Comparison of ENCODE assay signal across 10 mouse cellular contexts in genomic region chr1:153016465-153017163, GRCm38 (mm10).
A peak's percentile ranks its signal among the peaks of the same experiment; 100 is the strongest.
DNase-seq lines count a peak whose midpoint lies in the region; ATAC-seq lines count a peak whose summit lies in the region.
"Had no signal": no experiment of that assay in that cellular context is flagged by ENCODE, and none has a peak within 500 bp of the region (broad histone marks: within the 10 kb centered on the region; RNA-seq: fewer than 3 reads in every experiment).

No protein-coding gene starts in this region.

- DNase-seq in heart, postnatal 10 days = peak; percentile 35 to 41
- no peak for DNase-seq in heart, adult 9 months (ENCODE audit: low spot score in 2 of 2)
- no peak for DNase-seq in neural tube, embryonic 10.5 days (ENCODE audit: extremely low spot score, low spot score)
- DNase-seq in thymus, postnatal 14 days = no peak

- peak overlapping the region; percentile 43 for H3K27ac ChIP-seq in neural tube, embryonic 13.5 days (replicated peaks)
- peak overlapping the region; percentile 60; the same call in 1 of the 2 replicates for H3K27ac ChIP-seq in hindbrain, embryonic 12.5 days
- H3K27ac ChIP-seq: heart, embryonic 15.5 days had no signal

- no peaks in the 10 kb centered on the region for H3K9me3 ChIP-seq in neural tube, embryonic 13.5 days
- H3K9me3 ChIP-seq in hindbrain, embryonic 12.5 days (replicated peaks) = no peaks in the 10 kb centered on the region
- H3K9me3 ChIP-seq: heart, embryonic 15.5 days had no signal

- no peaks in the 10 kb centered on the region for H3K36me3 ChIP-seq in neural tube, embryonic 13.5 days
- no peaks in the 10 kb centered on the region for H3K36me3 ChIP-seq in hindbrain, embryonic 12.5 days
- H3K36me3 ChIP-seq: G1E; heart, embryonic 15.5 days had no signal

- 70% methylated on average over 11 of the region's 11 CpGs for WGBS in neural tube, embryonic 13.5 days
- 63% methylated on average over 11 of the region's 11 CpGs for WGBS in hindbrain, embryonic 12.5 days

- H3K4me3 ChIP-seq in neural tube, embryonic 13.5 days = no peak overlapping the region
- no peak overlapping the region for H3K4me3 ChIP-seq in hindbrain, embryonic 12.5 days
- H3K4me3 ChIP-seq: erythroblast, embryonic 14.5 days; heart, embryonic 15.5 days had no signal

- no peak overlapping the region for H3K9ac ChIP-seq in neural tube, embryonic 13.5 days
- H3K9ac ChIP-seq in hindbrain, embryonic 12.5 days = no peak overlapping the region
- H3K9ac ChIP-seq: heart, embryonic 15.5 days had no signal

- H3K27me3 ChIP-seq in neural tube, embryonic 13.5 days = no peaks in the 10 kb centered on the region
- H3K27me3 ChIP-seq in hindbrain, embryonic 12.5 days = no peaks in the 10 kb centered on the region
- H3K27me3 ChIP-seq: heart, embryonic 15.5 days had no signal

- intact Hi-C loops in heart, postnatal 10 days (cut with DNase I) = no loop called here

- no peak for ATAC-seq in neural tube, embryonic 13.5 days (ENCODE audit: low read depth)
- no peak for ATAC-seq in hindbrain, embryonic 12.5 days (ENCODE audit: low FRiP score)
- no peak for ATAC-seq in CD4-positive, CD25-positive, alpha-beta regulatory T cell, adult 4 months

- no peak overlapping the region for H3K4me2 ChIP-seq in neural tube, embryonic 13.5 days
- H3K4me2 ChIP-seq in hindbrain, embryonic 12.5 days (replicated peaks) = no peak overlapping the region
- H3K4me2 ChIP-seq: heart, embryonic 15.5 days had no signal

- peaks cover 43% of the 10 kb centered on the region for H3K4me1 ChIP-seq in neural tube, embryonic 13.5 days (replicated peaks)
- H3K4me1 ChIP-seq in hindbrain, embryonic 12.5 days = peaks cover 35% of the 10 kb centered on the region

Comparison
In these comparisons a context has a peak if more than half of its experiments do, and no peak if none do; other contexts are left out.
1. DNase-seq: peak in heart, postnatal 10 days (2 of 2); none in heart, adult 9 months (0 of 2), neural tube, embryonic 10.5 days (single experiment) and thymus, postnatal 14 days (single experiment).